Mouse (Mus musculus) lung, adult 2 months (tissue): Measurements from ENCODE around the gene Cdk11b.
A peak's percentile ranks its signal among the peaks of the same experiment; 100 is the strongest.

ENCODE experiments used
- CTCF ChIP-seq: fragments of 200-500 bp; IDR thresholded peaks from 2 replicates; pipeline ENCODE4 v1.5.1; 2011; ENCODE audit warnings: mild to moderate bottlenecking, low read length, control low read depth; ENCODE audit not compliant: insufficient read depth
- POLR2A ChIP-seq: fragments of 200-500 bp; IDR thresholded peaks from 2 replicates; pipeline ENCODE4 v1.6.1; 2011; ENCODE audit warnings: low read depth, mild to moderate bottlenecking, control low read depth, low read length, borderline replicate concordance; ENCODE audit errors: extremely low read depth

DNA sequence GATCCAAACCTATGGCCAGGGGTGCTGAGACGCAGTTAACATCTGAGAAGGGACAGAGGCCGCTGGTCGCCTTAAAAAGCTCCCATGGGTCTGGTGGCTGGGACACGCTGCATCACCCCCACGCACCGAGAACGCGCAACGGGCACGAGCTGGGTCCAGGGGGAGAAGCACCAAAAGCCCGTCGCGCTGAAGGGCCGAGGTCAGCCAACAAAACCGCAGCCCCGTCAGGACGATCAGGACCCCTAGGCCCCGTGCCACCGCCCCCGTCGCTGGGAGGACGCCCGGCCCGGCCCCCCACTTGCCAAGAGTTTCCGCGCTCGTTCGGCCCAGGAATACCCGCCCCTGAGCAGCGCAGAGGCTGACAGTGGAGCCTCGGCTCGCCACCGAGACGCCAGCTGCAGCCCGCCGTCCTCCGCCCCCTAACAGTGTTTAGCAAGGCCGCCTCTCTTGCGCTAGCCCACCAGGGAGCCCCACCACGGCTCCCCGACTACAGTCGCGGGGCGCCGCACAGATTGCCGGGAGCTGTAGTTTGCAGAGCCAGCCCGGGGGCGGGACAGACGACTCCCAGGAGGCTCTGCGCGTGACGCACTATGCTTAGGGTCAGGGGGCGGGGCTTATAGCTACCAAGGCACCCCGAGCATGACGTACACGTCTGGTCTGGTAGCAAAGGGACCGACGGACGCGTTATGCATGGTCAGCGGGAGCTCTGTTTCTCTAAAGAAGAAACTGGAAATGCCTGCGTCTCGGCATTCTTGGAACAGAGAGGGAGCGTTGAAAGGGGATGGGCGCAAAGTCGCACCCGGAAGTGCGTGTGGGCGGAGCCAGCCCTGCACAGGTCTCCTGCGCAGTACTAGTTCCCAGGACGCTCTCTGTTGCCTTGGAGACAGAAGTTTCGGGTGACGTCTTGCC is 44.3 kb downstream of the Cdk11b start, which contains the start of gene Mib2:
- TF ChIP-seq CTCF (no peak), POLR2A (0 out of 2 replicates have a peak, but pooled peaks have one; percentile 46)
